Mouse (Mus musculus): ENCODE data around the gene Man2b2. TPM values are rescaled to one million over a fixed set of nuclear protein-coding genes. Genes with fewer than 3 reads are reported as not detected.

Man2b2 gene
- polyA plus RNA-seq, 1 experiment from 2014 or later: 14.0 TPM

GRCm38 (mm10) chr5:36791861-36792260 is 38.6 kb downstream of the Man2b2 start:
- no peak for ATAC-seq (ENCODE audit: low FRiP score, low read depth)
- Histone ChIP-seq H3K27me3 (no peaks in the 10 kb centered on the region), H3K4me3 (no peak overlapping the region), H3K9ac (replicated peaks) (no peak overlapping the region), H3K36me3 (peaks cover 17% of the 10 kb centered on the region), H3K4me1 (peaks cover 4% of the 10 kb centered on the region; the same call in 1 of the 2 replicates), H3K4me2 (replicated peaks) (no peak overlapping the region), H3K27ac (replicated peaks) (no peak overlapping the region), H3K9me3 (no peaks in the 10 kb centered on the region)
- WGBS: 88% methylated on average over 9 of the region's 9 CpGs

GRCm38 (mm10) chr5:36786052-36786451 is 44.4 kb downstream of the Man2b2 start:
- Histone ChIP-seq H3K27ac (replicated peaks) (no peak overlapping the region), H3K4me1 (no peaks in the 10 kb centered on the region), H3K4me3 (no peak overlapping the region), H3K9ac (replicated peaks) (no peak overlapping the region), H3K9me3 (no peaks in the 10 kb centered on the region), H3K36me3 (no peaks in the 10 kb centered on the region), H3K27me3 (no peaks in the 10 kb centered on the region), H3K4me2 (replicated peaks) (no peak overlapping the region)
- WGBS: 92% methylated on average over 5 of the region's 5 CpGs
- ATAC-seq (ENCODE audit: low FRiP score, low read depth): no peak

- WGBS: 87% methylated on average over 2 of the region's 2 CpGs
- H3K9ac ChIP-seq (replicated peaks): no peak overlapping the region
- ATAC-seq (ENCODE audit: low FRiP score, low read depth): no peak
These were observed 50.9 kb downstream of the Man2b2 start for GRCm38 (mm10) chr5:36779512-36779911.

GRCm38 (mm10) chr5:36778901-36779300 is 51.6 kb downstream of the Man2b2 start:
- WGBS: 97% methylated on average over 1 of the region's 2 CpGs
- Histone ChIP-seq H3K9ac (replicated peaks) (no peak overlapping the region), H3K27ac (replicated peaks) (no peak overlapping the region), H3K27me3 (no peaks in the 10 kb centered on the region; the same call in 1 of the 2 replicates), H3K9me3 (peaks cover 10% of the 10 kb centered on the region; the same call in 1 of the 2 replicates), H3K4me2 (replicated peaks) (no peak overlapping the region), H3K4me1 (no peaks in the 10 kb centered on the region), H3K36me3 (no peaks in the 10 kb centered on the region), H3K4me3 (no peak overlapping the region)
- ATAC-seq (ENCODE audit: low FRiP score, low read depth): no peak

More at GRCm38 (mm10) chr5:36779512-36779911, 50.9 kb downstream of the Man2b2 start:
- Histone ChIP-seq H3K9me3 (peaks cover 10% of the 10 kb centered on the region; the same call in 1 of the 2 replicates), H3K27me3 (no peaks in the 10 kb centered on the region; the same call in 1 of the 2 replicates), H3K4me1 (no peaks in the 10 kb centered on the region), H3K4me3 (no peak overlapping the region), H3K27ac (replicated peaks) (no peak overlapping the region), H3K36me3 (no peaks in the 10 kb centered on the region), H3K4me2 (replicated peaks) (no peak overlapping the region)

GRCm38 (mm10) chr5:36777186-36777585 is 53.3 kb downstream of the Man2b2 start:
- no peak for ATAC-seq (ENCODE audit: low FRiP score, low read depth)
- no peak overlapping the region for H3K4me3 ChIP-seq
- no peaks in the 10 kb centered on the region for H3K4me1 ChIP-seq
- peaks cover 10% of the 10 kb centered on the region; the same call in 1 of the 2 replicates for H3K9me3 ChIP-seq
- no peaks in the 10 kb centered on the region; the same call in 1 of the 2 replicates for H3K27me3 ChIP-seq
- 4% methylated on average over 2 of the region's 2 CpGs for WGBS
- H3K9ac ChIP-seq (replicated peaks): no peak overlapping the region
- H3K27ac ChIP-seq (replicated peaks): no peak overlapping the region
- H3K4me2 ChIP-seq (replicated peaks): no peak overlapping the region
- H3K36me3 ChIP-seq: no peaks in the 10 kb centered on the region

- H3K4me3 ChIP-seq: no peak overlapping the region
- H3K4me1 ChIP-seq: no peaks in the 10 kb centered on the region
- H3K36me3 ChIP-seq: no peaks in the 10 kb centered on the region
- ATAC-seq (ENCODE audit: low FRiP score, low read depth): no peak
- H3K9me3 ChIP-seq: peaks cover 10% of the 10 kb centered on the region; the same call in 1 of the 2 replicates
- 20% methylated on average over 9 of the region's 9 CpGs for WGBS
- H3K27ac ChIP-seq (replicated peaks): no peak overlapping the region
- no peak overlapping the region for H3K4me2 ChIP-seq (replicated peaks)
- H3K9ac ChIP-seq (replicated peaks): no peak overlapping the region
- no peaks in the 10 kb centered on the region; the same call in 1 of the 2 replicates for H3K27me3 ChIP-seq
These were observed 54.4 kb downstream of the Man2b2 start for GRCm38 (mm10) chr5:36776021-36776575.

- Histone ChIP-seq H3K4me3 (no peak overlapping the region), H3K4me1 (no peaks in the 10 kb centered on the region), H3K9me3 (peaks cover 5% of the 10 kb centered on the region; the same call in 1 of the 2 replicates), H3K4me2 (replicated peaks) (no peak overlapping the region), H3K36me3 (no peaks in the 10 kb centered on the region), H3K27ac (replicated peaks) (no peak overlapping the region), H3K9ac (replicated peaks) (no peak overlapping the region), H3K27me3 (no peaks in the 10 kb centered on the region; the same call in 1 of the 2 replicates)
- WGBS: 94% methylated on average over 2 of the region's 2 CpGs
- no peak for ATAC-seq (ENCODE audit: low FRiP score, low read depth)
These were observed 55.1 kb downstream of the Man2b2 start for GRCm38 (mm10) chr5:36775317-36775716.

- WGBS: 79% methylated on average over 5 of the region's 5 CpGs
These were observed 57.9 kb downstream of the Man2b2 start for GRCm38 (mm10) chr5:36772586-36772985.

GRCm38 (mm10) chr5:36769603-36770002 is 60.9 kb downstream of the Man2b2 start:
- Histone ChIP-seq H3K27me3 (no peaks in the 10 kb centered on the region), H3K9me3 (no peaks in the 10 kb centered on the region), H3K4me3 (no peak overlapping the region), H3K4me2 (replicated peaks) (no peak overlapping the region), H3K27ac (replicated peaks) (no peak overlapping the region), H3K36me3 (no peaks in the 10 kb centered on the region), H3K9ac (replicated peaks) (no peak overlapping the region), H3K4me1 (peaks cover 14% of the 10 kb centered on the region)
- ATAC-seq (ENCODE audit: low FRiP score, low read depth): no peak
- 68% methylated on average over 3 of the region's 3 CpGs for WGBS

More at GRCm38 (mm10) chr5:36772586-36772985, 57.9 kb downstream of the Man2b2 start:
- ATAC-seq (ENCODE audit: low FRiP score, low read depth): no peak
- Histone ChIP-seq H3K4me2 (replicated peaks) (no peak overlapping the region), H3K9me3 (no peaks in the 10 kb centered on the region), H3K27ac (replicated peaks) (no peak overlapping the region), H3K27me3 (no peaks in the 10 kb centered on the region; the same call in 1 of the 2 replicates), H3K9ac (replicated peaks) (no peak overlapping the region), H3K36me3 (no peaks in the 10 kb centered on the region), H3K4me1 (peaks cover 4% of the 10 kb centered on the region; the same call in 1 of the 2 replicates), H3K4me3 (no peak overlapping the region)

- WGBS: 34% methylated on average over 10 of the region's 10 CpGs
- peak; percentile 73 for ATAC-seq (ENCODE audit: low FRiP score, low read depth)
- H3K4me2 ChIP-seq (replicated peaks): peak overlapping the region; percentile 27; the same call in 1 of the 2 replicates
These were observed 63.3 kb downstream of the Man2b2 start for GRCm38 (mm10) chr5:36766958-36767703.

GRCm38 (mm10) chr5:36759848-36760247 is 70.6 kb downstream of the Man2b2 start:
- H3K27me3 ChIP-seq: 0 out of 2 replicates have a peak, but pooled peaks cover 6% of the 10 kb centered on the region
- H3K4me3 ChIP-seq: no peak overlapping the region
- 68% methylated on average over 4 of the region's 4 CpGs for WGBS
- H3K9me3 ChIP-seq: no peaks in the 10 kb centered on the region
- H3K9ac ChIP-seq (replicated peaks): no peak overlapping the region
- H3K36me3 ChIP-seq: no peaks in the 10 kb centered on the region
- no peak overlapping the region for H3K27ac ChIP-seq (replicated peaks)
- ATAC-seq (ENCODE audit: low FRiP score, low read depth): no peak
- H3K4me1 ChIP-seq: 0 out of 2 replicates have a peak, but pooled peaks cover 4% of the 10 kb centered on the region
- H3K4me2 ChIP-seq (replicated peaks): no peak overlapping the region

More at GRCm38 (mm10) chr5:36766958-36767703, 63.3 kb downstream of the Man2b2 start:
- Histone ChIP-seq H3K27me3 (no peaks in the 10 kb centered on the region), H3K9me3 (no peaks in the 10 kb centered on the region), H3K27ac (replicated peaks) (peak overlapping the region; percentile 22), H3K36me3 (no peaks in the 10 kb centered on the region), H3K4me3 (no peak overlapping the region), H3K4me1 (peaks cover 17% of the 10 kb centered on the region), H3K9ac (replicated peaks) (no peak overlapping the region)

- no peaks in the 10 kb centered on the region for H3K4me1 ChIP-seq
- no peak for ATAC-seq (ENCODE audit: low FRiP score, low read depth)
- H3K27ac ChIP-seq (replicated peaks): no peak overlapping the region
- no peaks in the 10 kb centered on the region for H3K36me3 ChIP-seq
- H3K9ac ChIP-seq (replicated peaks): no peak overlapping the region
- WGBS: 64% methylated on average over 5 of the region's 5 CpGs
- peaks cover 17% of the 10 kb centered on the region for H3K27me3 ChIP-seq
- no peak overlapping the region for H3K4me2 ChIP-seq (replicated peaks)
- H3K9me3 ChIP-seq: no peaks in the 10 kb centered on the region
- H3K4me3 ChIP-seq: no peak overlapping the region
These were observed 73.4 kb downstream of the Man2b2 start for GRCm38 (mm10) chr5:36757033-36757432.

Measured in midbrain, embryonic 12.5 days (tissue).